Mouse (Mus musculus) heart, embryonic 15.5 days (tissue): ENCODE data around the gene Lzts2. TPM values are rescaled to one million over a fixed set of nuclear protein-coding genes. Genes with fewer than 3 reads are reported as not detected.
A peak's percentile ranks its signal among the peaks of the same experiment; 100 is the strongest.

Experiments
- ATAC-seq: fragments of 200-750 bp; cut with Nextera tagmentation; replicated peaks from 2 replicates; pipeline ENCODE4 v1.8.0; 2017; ENCODE audit warnings: low read depth, moderate TSS enrichment; ENCODE audit not compliant: insufficient number of reproducible peaks, insufficient read depth, low FRiP score
- H3K27ac ChIP-seq: fragments of 300-500 bp; sonication (generic); 2 replicates; pipeline ENCODE4 v1.5.1; 2015; ENCODE audit warnings: mild to moderate bottlenecking, inconsistent platforms
- H3K27me3 ChIP-seq: fragments of 300-500 bp; sonication (generic); 2 replicates; pipeline ENCODE4 v1.6.1; 2015; ENCODE audit warnings: inconsistent platforms
- H3K36me3 ChIP-seq: fragments of 300-500 bp; sonication (generic); 2 replicates; pipeline ENCODE4 v1.6.1; 2015; ENCODE audit warnings: mild to moderate bottlenecking, inconsistent platforms
- H3K4me1 ChIP-seq: fragments of 300-500 bp; sonication (generic); replicated peaks from 2 replicates; pipeline ENCODE4 v1.6.1; 2015; ENCODE audit warnings: inconsistent platforms
- H3K4me2 ChIP-seq: fragments of 300-500 bp; sonication (generic); 2 replicates; pipeline ENCODE4 v1.6.1; 2015; ENCODE audit warnings: inconsistent platforms, mild to moderate bottlenecking, moderate library complexity
- H3K4me3 ChIP-seq: fragments of 300-500 bp; sonication (generic); 2 replicates; pipeline ENCODE4 v1.5.1; 2015; ENCODE audit warnings: mild to moderate bottlenecking, inconsistent platforms
- H3K9ac ChIP-seq: fragments of 300-500 bp; sonication (generic); 2 replicates; pipeline ENCODE4 v1.6.1; 2015; ENCODE audit warnings: mild to moderate bottlenecking, inconsistent platforms
- H3K9me3 ChIP-seq: fragments of 300-500 bp; sonication (generic); replicated peaks from 2 replicates; pipeline ENCODE4 v1.6.1; 2016; ENCODE audit warnings: inconsistent platforms
- WGBS: fragments of 180-500 bp; shearing (Covaris S2); methylation state at CpG from one replicate; pipeline ENCODE4 v1.1.7; 2015; ENCODE audit warnings: mixed read lengths; 5-methylcytosine and 5-hydroxymethylcytosine counted together
- polyA plus RNA-seq: library from polyadenylated mRNA; unstranded; fragments of >200 nt; fragmentation: Nextera tagmentation; extraction: Ambion mirVana; gene quantifications from 2 replicates; pipeline ENCODE4 v1.2.1, GENCODE M21; 2015

Gene Lzts2
- polyA plus RNA-seq, 1 experiment from 2014 or later: 44.5 TPM

GRCm38 (mm10) chr19:45003740-45004516 lies 10.3 kb upstream of the Lzts2 start:
- H3K9me3 ChIP-seq: no peaks in the 10 kb centered on the region
- no peak for ATAC-seq
- no peak overlapping the region for H3K4me2 ChIP-seq
- no peak overlapping the region for H3K9ac ChIP-seq
- WGBS: 86% methylated on average over 7 of the region's 7 CpGs
- no peak overlapping the region for H3K27ac ChIP-seq
- H3K27me3 ChIP-seq: no peaks in the 10 kb centered on the region
- H3K4me3 ChIP-seq: no peak overlapping the region
- H3K4me1 ChIP-seq: peaks cover 31% of the 10 kb centered on the region
- H3K36me3 ChIP-seq: peaks cover 13% of the 10 kb centered on the region; the same call in 1 of the 2 replicates

- ATAC-seq: 0 out of 2 replicates have a peak, but pooled peaks have one; percentile 0
- H3K9me3 ChIP-seq: no peaks in the 10 kb centered on the region
- H3K27ac ChIP-seq: peak within 1 kb of the TSS; percentile 87
- H3K4me3 ChIP-seq: peak within 1 kb of the TSS; percentile 97
- peaks cover 34% of the 10 kb centered on the region for H3K4me1 ChIP-seq
- H3K4me2 ChIP-seq: peak within 1 kb of the TSS; percentile 88
- peaks cover 21% of the 10 kb centered on the region for H3K36me3 ChIP-seq
- no peaks in the 10 kb centered on the region for H3K27me3 ChIP-seq
- H3K9ac ChIP-seq: peak within 1 kb of the TSS; percentile 85
- WGBS: 9% methylated on average over 16 of the region's 16 CpGs
These were observed 8.8 kb upstream of the Lzts2 start, which contains the start of gene Twnk for GRCm38 (mm10) chr19:45005444-45005843. Gene Twnk (plus strand): TSS chr19:45005663.

DNA sequence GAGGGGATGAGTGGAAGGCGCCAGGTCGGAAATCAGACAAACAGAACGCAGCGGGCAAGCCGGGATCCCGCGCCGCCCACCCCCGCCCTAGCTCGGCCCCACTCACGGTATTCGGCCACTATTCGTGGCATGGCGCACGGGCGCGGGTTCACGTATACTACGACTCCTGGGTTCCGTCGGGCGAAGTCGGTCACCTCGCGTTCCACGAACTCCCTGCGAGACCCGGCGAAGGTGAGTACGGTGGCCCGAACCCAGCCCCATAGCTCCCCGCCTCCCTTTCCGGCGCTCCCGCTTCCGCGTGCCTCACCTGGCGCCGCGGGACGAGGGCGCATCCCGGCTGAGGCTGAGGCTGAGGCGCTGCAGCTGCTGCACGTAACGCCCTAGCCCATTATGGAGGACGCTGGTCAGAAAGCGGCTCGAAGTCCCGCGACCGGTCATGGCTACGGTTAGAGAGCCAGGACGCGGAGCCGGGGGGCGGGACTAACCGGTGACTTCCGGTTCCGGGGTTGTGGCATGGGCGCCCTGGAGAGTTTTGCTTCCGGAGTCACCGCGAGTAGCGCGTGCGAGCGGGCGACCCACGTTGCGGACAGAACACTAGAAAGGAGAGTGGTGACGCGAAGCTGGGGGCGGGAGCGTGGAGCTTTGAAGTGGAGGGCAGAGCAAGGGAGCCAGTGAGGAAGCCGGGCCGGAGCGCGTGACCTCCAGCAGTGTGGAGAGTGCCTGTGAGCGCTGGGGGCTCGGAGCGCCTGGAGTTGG lies 8.1 kb upstream of the Lzts2 start, which contains the start of gene Mrpl43:
Gene Mrpl43, minus strand, starts transcription at position 486 of the 756 bp plus-strand sequence.
- Histone ChIP-seq H3K9ac (peak within 1 kb of the TSS; percentile 85), H3K36me3 (peaks cover 28% of the 10 kb centered on the region), H3K27me3 (no peaks in the 10 kb centered on the region), H3K4me3 (peak within 1 kb of the TSS; percentile 97), H3K4me1 (peaks cover 34% of the 10 kb centered on the region), H3K9me3 (no peaks in the 10 kb centered on the region), H3K27ac (peak within 1 kb of the TSS; percentile 87), H3K4me2 (peak within 1 kb of the TSS; percentile 88)
- under 1% methylated on average over 82 of the region's 82 CpGs for WGBS
- peak; percentile 92 for ATAC-seq

- Histone ChIP-seq H3K27me3 (no peaks in the 10 kb centered on the region), H3K27ac (peak overlapping the region; percentile 87), H3K4me1 (peaks cover 34% of the 10 kb centered on the region), H3K9me3 (no peaks in the 10 kb centered on the region), H3K9ac (peak overlapping the region; percentile 85), H3K4me3 (peak overlapping the region; percentile 97), H3K36me3 (peaks cover 37% of the 10 kb centered on the region), H3K4me2 (peak overlapping the region; percentile 88)
- 36% methylated on average over 17 of the region's 17 CpGs for WGBS
- no peak for ATAC-seq
These were observed 7.2 kb upstream of the Lzts2 start for GRCm38 (mm10) chr19:45007021-45007420.

GRCm38 (mm10) chr19:45007425-45008191 lies 6.6 kb upstream of the Lzts2 start:
- peak overlapping the region; percentile 85 for H3K9ac ChIP-seq
- H3K9me3 ChIP-seq: no peaks in the 10 kb centered on the region
- H3K27me3 ChIP-seq: no peaks in the 10 kb centered on the region
- H3K36me3 ChIP-seq: peaks cover 42% of the 10 kb centered on the region
- peaks cover 34% of the 10 kb centered on the region for H3K4me1 ChIP-seq
- H3K27ac ChIP-seq: peak overlapping the region; percentile 87
- H3K4me3 ChIP-seq: peak overlapping the region; percentile 97
- peak overlapping the region; percentile 88 for H3K4me2 ChIP-seq
- 77% methylated on average over 20 of the region's 20 CpGs for WGBS
- no peak for ATAC-seq

DNA sequence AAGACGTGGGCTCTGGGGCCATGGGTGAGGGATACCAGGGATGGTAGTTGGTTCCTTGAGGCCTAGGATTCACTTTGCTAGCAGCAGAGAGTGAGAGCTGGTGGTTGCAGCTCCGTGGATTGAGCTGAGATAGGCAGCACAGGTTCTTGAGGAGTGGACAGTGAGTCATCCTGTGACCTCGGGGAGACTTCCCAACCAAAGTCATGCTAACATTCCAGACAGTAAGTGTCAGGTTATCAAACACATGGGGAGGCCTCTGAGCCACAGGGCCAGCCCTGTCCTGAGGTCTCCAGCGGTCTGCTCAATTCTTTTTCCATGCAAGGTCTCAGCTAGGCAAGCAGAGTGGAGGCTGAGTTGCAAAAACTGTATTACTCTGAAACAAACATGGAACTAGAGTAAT lies 3.6 kb upstream of the Lzts2 start:
- Histone ChIP-seq H3K9me3 (no peaks in the 10 kb centered on the region), H3K4me3 (no peak overlapping the region), H3K4me2 (no peak overlapping the region), H3K27ac (no peak overlapping the region), H3K36me3 (peaks cover 30% of the 10 kb centered on the region), H3K4me1 (peaks cover 40% of the 10 kb centered on the region), H3K27me3 (no peaks in the 10 kb centered on the region), H3K9ac (no peak overlapping the region)
- ATAC-seq: no peak
- 72% methylated on average over 4 of the region's 4 CpGs for WGBS

- WGBS: 80% methylated on average over 8 of the region's 8 CpGs
- Histone ChIP-seq H3K4me1 (peaks cover 37% of the 10 kb centered on the region), H3K9me3 (no peaks in the 10 kb centered on the region), H3K4me3 (no peak overlapping the region), H3K27me3 (no peaks in the 10 kb centered on the region), H3K4me2 (no peak overlapping the region), H3K9ac (no peak overlapping the region), H3K27ac (no peak overlapping the region), H3K36me3 (peaks cover 30% of the 10 kb centered on the region)
- ATAC-seq: no peak
These were observed 2.0 kb upstream of the Lzts2 start for GRCm38 (mm10) chr19:45012219-45012618.

DNA sequence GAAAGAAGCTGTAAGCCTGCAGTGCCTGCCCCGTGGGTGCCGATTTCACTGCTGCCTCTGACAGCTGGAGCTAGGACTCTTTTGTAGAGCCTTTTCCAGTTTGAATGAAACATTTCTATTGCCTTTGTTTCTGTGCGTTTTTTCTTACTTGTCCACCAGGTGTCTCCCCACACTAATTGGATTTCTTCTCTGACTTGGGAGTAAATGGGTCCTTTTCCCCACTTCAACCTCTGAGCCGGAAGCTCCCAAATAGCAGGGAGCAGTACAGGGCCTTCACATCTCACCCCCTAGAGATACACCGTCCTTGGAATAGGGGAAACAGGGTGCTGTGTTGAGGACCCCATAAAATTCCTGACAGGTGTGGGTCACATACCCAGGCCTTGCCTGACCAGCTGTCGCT lies 1.6 kb upstream of the Lzts2 start:
- Histone ChIP-seq H3K4me2 (no peak overlapping the region), H3K27me3 (no peaks in the 10 kb centered on the region), H3K4me1 (peaks cover 35% of the 10 kb centered on the region), H3K36me3 (peaks cover 30% of the 10 kb centered on the region), H3K27ac (0 out of 2 replicates have a peak overlapping the region, but pooled peaks have one; percentile 99), H3K4me3 (no peak overlapping the region), H3K9ac (no peak overlapping the region), H3K9me3 (no peaks in the 10 kb centered on the region)
- 36% methylated on average over 6 of the region's 6 CpGs for WGBS
- no peak for ATAC-seq

DNA sequence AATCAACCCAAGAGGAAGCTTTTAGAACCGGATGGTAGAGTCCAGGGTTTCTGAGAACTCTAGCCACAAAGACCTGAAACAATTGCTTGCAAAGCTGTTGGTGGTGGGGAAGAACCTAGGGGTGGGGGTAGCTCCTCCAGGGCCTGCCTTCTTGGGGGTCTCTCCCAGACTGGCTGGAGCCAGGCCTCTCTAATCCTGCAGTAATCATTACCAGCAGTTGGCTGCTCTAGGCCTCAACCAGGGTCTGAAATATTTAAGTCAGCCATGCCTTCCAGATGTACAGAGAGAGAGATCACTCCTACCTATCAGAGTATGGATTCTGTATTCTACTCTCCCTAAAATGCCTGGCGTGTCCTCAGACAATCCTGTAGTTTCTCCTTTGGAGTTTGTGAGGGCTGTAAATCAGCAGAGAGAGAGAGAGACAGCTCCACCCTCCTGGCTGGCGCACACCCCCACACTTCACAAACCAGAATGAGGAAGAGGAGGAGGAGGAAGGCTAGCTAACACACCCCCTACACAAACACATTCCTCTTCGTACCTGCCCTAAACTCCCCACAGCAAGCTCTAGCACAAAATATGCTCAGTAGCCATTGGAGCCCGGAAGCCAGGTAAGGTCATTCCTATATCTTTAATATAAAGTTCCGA lies 511 bp upstream of the Lzts2 start:
- WGBS: 60% methylated on average over 6 of the region's 6 CpGs
- peak overlapping the region; percentile 99 for H3K27ac ChIP-seq
- no peak overlapping the region for H3K4me3 ChIP-seq
- H3K4me1 ChIP-seq: peaks cover 30% of the 10 kb centered on the region
- ATAC-seq: no peak
- H3K27me3 ChIP-seq: no peaks in the 10 kb centered on the region
- no peaks in the 10 kb centered on the region for H3K9me3 ChIP-seq
- peak overlapping the region; percentile 80; the same call in 1 of the 2 replicates for H3K4me2 ChIP-seq
- no peak overlapping the region for H3K9ac ChIP-seq
- H3K36me3 ChIP-seq: peaks cover 30% of the 10 kb centered on the region

GRCm38 (mm10) chr19:45014981-45015402 lies 778 bp downstream of the Lzts2 start:
- WGBS: under 1% methylated on average over 25 of the region's 25 CpGs
- H3K27ac ChIP-seq: peak overlapping the region; percentile 99
- no peaks in the 10 kb centered on the region for H3K27me3 ChIP-seq
- H3K9me3 ChIP-seq: no peaks in the 10 kb centered on the region
- peak overlapping the region; percentile 82 for H3K4me3 ChIP-seq
- H3K4me1 ChIP-seq: peaks cover 40% of the 10 kb centered on the region
- ATAC-seq: peak; percentile 23
- H3K9ac ChIP-seq: peak overlapping the region; percentile 81
- peak overlapping the region; percentile 80 for H3K4me2 ChIP-seq
- peaks cover 26% of the 10 kb centered on the region for H3K36me3 ChIP-seq
